Mouse (Mus musculus) E14TG2a.4 (cell line): ENCODE measurements around the gene Rapgef4.
A peak's percentile ranks its signal among the peaks of the same experiment; 100 is the strongest.

ENCODE experiments used
- H3K27me3 ChIP-seq: 2 replicates; pipeline ENCODE4 v1.6.1; 2014; ENCODE audit warnings: low read length, control low read depth; ENCODE audit not compliant: insufficient read depth
- H3K36me3 ChIP-seq: 2 replicates; pipeline ENCODE4 v1.6.1; 2014; ENCODE audit warnings: low read length, control low read depth; ENCODE audit not compliant: insufficient read depth
- H3K4me1 ChIP-seq: replicated peaks from 2 replicates; pipeline ENCODE4 v1.6.1; 2014; ENCODE audit warnings: low read depth, low read length, control low read depth
- H3K4me3 ChIP-seq: replicated peaks from 2 replicates; pipeline ENCODE4 v1.5.1; 2014; ENCODE audit warnings: mild to moderate bottlenecking, low read length
- H3K9me3 ChIP-seq: 2 replicates; pipeline ENCODE4 v1.6.1; 2014; ENCODE audit warnings: low read length, control low read depth
- CTCF ChIP-seq: conservative IDR thresholded peaks from 2 replicates; pipeline ENCODE4 v1.5.1; 2014; ENCODE audit warnings: low read length
- NANOG ChIP-seq: IDR thresholded peaks from 2 replicates; pipeline ENCODE4 v1.6.1; 2014; ENCODE audit warnings: borderline replicate concordance, low read length, mixed read lengths
- POU5F1 ChIP-seq: IDR thresholded peaks from 2 replicates; pipeline ENCODE4 v1.6.1; 2014; ENCODE audit warnings: low read length, borderline replicate concordance

The Rapgef4 gene

GRCm38 (mm10) chr2:72269651-72270341, 288.8 kb downstream of the Rapgef4 start:
- no peaks in the 10 kb centered on the region for H3K4me1 ChIP-seq
- no peak overlapping the region for H3K4me3 ChIP-seq
- no peaks in the 10 kb centered on the region for H3K9me3 ChIP-seq
- H3K27me3 ChIP-seq, result no peaks in the 10 kb centered on the region
- no peaks in the 10 kb centered on the region for H3K36me3 ChIP-seq
- no peak for TF ChIP-seq CTCF
- no peak for TF ChIP-seq NANOG
- no peak for TF ChIP-seq POU5F1

GRCm38 (mm10) chr2:72278247-72278873, 297.3 kb downstream of the Rapgef4 start:
- TF ChIP-seq POU5F1 (no peak), NANOG (no peak)
- Histone ChIP-seq H3K4me1 (no peaks in the 10 kb centered on the region), H3K36me3 (no peaks in the 10 kb centered on the region), H3K4me3 (no peak overlapping the region), H3K9me3 (no peaks in the 10 kb centered on the region), H3K27me3 (peaks cover 18% of the 10 kb centered on the region)

- TF ChIP-seq CTCF (no peak), NANOG (no peak), POU5F1 (no peak)
- Histone ChIP-seq H3K36me3 (no peaks in the 10 kb centered on the region), H3K4me3 (no peak overlapping the region), H3K4me1 (peaks cover 6% of the 10 kb centered on the region), H3K27me3 (peaks cover 34% of the 10 kb centered on the region), H3K9me3 (no peaks in the 10 kb centered on the region)
Measured at GRCm38 (mm10) chr2:72280524-72280923, 299.5 kb downstream of the Rapgef4 start.

- Histone ChIP-seq H3K4me3 (no peak overlapping the region), H3K27me3 (peaks cover 41% of the 10 kb centered on the region), H3K36me3 (no peaks in the 10 kb centered on the region), H3K4me1 (peaks cover 9% of the 10 kb centered on the region), H3K9me3 (no peaks in the 10 kb centered on the region)
- TF ChIP-seq POU5F1 (no peak), CTCF (no peak), NANOG (no peak)
Measured at GRCm38 (mm10) chr2:72281971-72282370, 300.9 kb downstream of the Rapgef4 start.

- Histone ChIP-seq H3K36me3 (no peaks in the 10 kb centered on the region), H3K4me3 (no peak overlapping the region), H3K27me3 (peaks cover 47% of the 10 kb centered on the region), H3K4me1 (peaks cover 9% of the 10 kb centered on the region), H3K9me3 (no peaks in the 10 kb centered on the region)
- TF ChIP-seq POU5F1, result no peak
- TF ChIP-seq NANOG, result no peak
- no peak for TF ChIP-seq CTCF
Measured at GRCm38 (mm10) chr2:72282733-72283132, 301.7 kb downstream of the Rapgef4 start.

GRCm38 (mm10) chr2:72284689-72285088, 303.6 kb downstream of the Rapgef4 start:
- Histone ChIP-seq H3K4me1 (peaks cover 20% of the 10 kb centered on the region), H3K36me3 (no peaks in the 10 kb centered on the region), H3K27me3 (peaks cover 49% of the 10 kb centered on the region), H3K4me3 (no peak overlapping the region), H3K9me3 (no peaks in the 10 kb centered on the region)
- no peak for TF ChIP-seq NANOG
- no peak for TF ChIP-seq POU5F1
- no peak for TF ChIP-seq CTCF

GRCm38 (mm10) chr2:72285256-72285887, 304.3 kb downstream of the Rapgef4 start, which contains the start of gene Map3k20:
Map3k20 (plus strand) TSS chr2:72285637.
- peaks cover 49% of the 10 kb centered on the region for H3K27me3 ChIP-seq
- TF ChIP-seq CTCF (no peak), NANOG (no peak)
- peak within 1 kb of the TSS; percentile 89 for H3K4me3 ChIP-seq
- H3K36me3 ChIP-seq, result no peaks in the 10 kb centered on the region
- peaks cover 22% of the 10 kb centered on the region for H3K4me1 ChIP-seq
- H3K9me3 ChIP-seq, result no peaks in the 10 kb centered on the region

GRCm38 (mm10) chr2:72285888-72286661, 305.0 kb downstream of the Rapgef4 start:
- H3K36me3 ChIP-seq, result no peaks in the 10 kb centered on the region
- TF ChIP-seq NANOG, result no peak
- TF ChIP-seq CTCF, result no peak
- TF ChIP-seq POU5F1, result no peak
- H3K9me3 ChIP-seq, result no peaks in the 10 kb centered on the region
- peaks cover 22% of the 10 kb centered on the region for H3K4me1 ChIP-seq
- H3K27me3 ChIP-seq, result peaks cover 48% of the 10 kb centered on the region
- H3K4me3 ChIP-seq, result peak overlapping the region; percentile 89
